Mouse (Mus musculus): Measurements from ENCODE around the gene Th.

GRCm38 (mm10) chr7:142902931-142903330 lies 28.0 kb downstream of the Th start:
- no peak for TF ChIP-seq POLR2A (IDR thresholded peaks at IDR 0.05; ENCODE audit: low read depth, low read length)
- no peak for TF ChIP-seq CTCF (IDR thresholded peaks at IDR 0.05; ENCODE audit: extremely low read depth, insufficient read depth, insufficient read length, insufficient replicate concordance)
